Mouse (Mus musculus) kidney, adult 2 months (tissue): ENCODE measurements at regions not wholly inside any gene's neighbourhood (a gene's known extent, or its start where the extent isn't known, plus 50 kb on each side); places are given as distances from the start of the nearest gene placed in this dataset.

Experiments used
- DNase-seq: peaks from one replicate; pipeline ENCODE4 v3.0.0; 2021
- H3K27ac ChIP-seq: fragments of 200-500 bp; 2 replicates; pipeline ENCODE4 v1.5.1; 2012; ENCODE audit warnings: low read depth, low read length, control low read depth, inconsistent platforms; ENCODE audit not compliant: insufficient read depth
- H3K27me3 ChIP-seq: fragments of 200-500 bp; replicated peaks from 2 replicates; pipeline ENCODE4 v1.6.1; 2012; ENCODE audit warnings: mild to moderate bottlenecking, moderate library complexity, low read length, inconsistent platforms; ENCODE audit not compliant: control insufficient read depth, insufficient read depth
- H3K36me3 ChIP-seq: fragments of 200-500 bp; 2 replicates; pipeline ENCODE4 v1.6.1; 2012; ENCODE audit warnings: mild to moderate bottlenecking, moderate library complexity, low read length, inconsistent platforms; ENCODE audit not compliant: control insufficient read depth, insufficient read depth
- H3K4me1 ChIP-seq: fragments of 200-500 bp; 2 replicates; pipeline ENCODE4 v1.6.1; 2011; ENCODE audit warnings: low read length; ENCODE audit not compliant: control insufficient read depth, insufficient read depth
- H3K4me3 ChIP-seq: fragments of 200-500 bp; 2 replicates; pipeline ENCODE4 v1.5.1; 2011; ENCODE audit warnings: mild to moderate bottlenecking, low read depth, low read length, control low read depth; ENCODE audit not compliant: insufficient read depth
- CTCF ChIP-seq: fragments of 200-500 bp; conservative IDR thresholded peaks from 2 replicates; pipeline ENCODE4 v1.5.1; 2011; ENCODE audit warnings: low read depth, mild to moderate bottlenecking, control low read depth, low read length, moderate library complexity, mixed read lengths; ENCODE audit not compliant: insufficient read depth, insufficient read length
- POLR2A ChIP-seq: fragments of 200-500 bp; IDR thresholded peaks from one replicate; pipeline ENCODE4 v1.6.1; 2011; ENCODE audit warnings: low read depth, low read length, control low read depth
- WGBS: fragments of 180-500 bp; shearing (Covaris S2); methylation state at CpG from one replicate; pipeline ENCODE4 v1.1.7; 2018; 5-methylcytosine and 5-hydroxymethylcytosine counted together

DNA sequence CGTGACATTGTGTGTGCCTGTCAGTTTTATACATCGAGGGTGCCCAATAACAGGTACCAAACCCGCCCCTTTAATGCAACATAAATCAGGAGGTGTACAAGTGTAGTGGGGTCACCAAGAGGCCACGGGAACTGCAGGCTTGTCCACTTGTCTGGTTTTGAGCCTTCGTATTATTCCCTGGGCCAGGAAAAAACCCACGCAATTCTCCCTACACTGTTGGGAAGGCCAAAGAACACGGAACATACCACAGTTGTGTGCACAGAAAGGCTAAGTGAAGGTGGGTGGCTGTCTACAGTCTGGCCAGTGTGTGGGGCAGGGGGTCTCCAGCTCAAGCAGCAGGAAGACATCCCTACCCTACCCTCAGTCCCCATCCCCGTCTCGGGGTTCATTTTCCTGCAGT lies 74.0 kb upstream of the Maml3 start:
- WGBS: 67% methylated on average over 9 of the region's 9 CpGs
- Histone ChIP-seq H3K27me3 (no peaks in the 10 kb centered on the region), H3K4me1 (no peaks in the 10 kb centered on the region), H3K27ac (no peak overlapping the region), H3K4me3 (no peak overlapping the region), H3K36me3 (no peaks in the 10 kb centered on the region)
- no peak for DNase-seq
- no peak for TF ChIP-seq CTCF
- TF ChIP-seq POLR2A: no peak

DNA sequence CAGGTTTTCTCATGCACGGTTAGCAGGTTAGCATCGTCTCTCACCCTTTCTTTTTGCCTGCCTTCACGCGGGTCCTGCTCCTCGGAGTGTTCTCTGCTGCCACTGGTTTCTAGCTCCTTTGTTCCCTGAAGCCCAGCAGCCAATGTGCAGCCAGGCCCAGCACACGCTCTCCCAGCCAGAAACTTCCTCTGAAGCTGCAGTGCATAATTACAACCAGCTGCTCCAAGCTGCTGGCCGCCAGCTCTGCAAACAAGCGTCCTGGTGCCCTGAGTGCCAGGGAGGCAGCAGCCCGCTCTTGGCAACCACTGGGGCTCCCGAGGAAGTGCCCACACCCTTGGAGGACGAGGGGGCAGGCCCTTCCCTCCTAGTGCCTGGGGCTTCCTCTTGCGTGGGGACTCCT lies 74.8 kb upstream of the Maml3 start:
- Histone ChIP-seq H3K4me3 (no peak overlapping the region), H3K27me3 (no peaks in the 10 kb centered on the region), H3K36me3 (no peaks in the 10 kb centered on the region), H3K4me1 (no peaks in the 10 kb centered on the region), H3K27ac (0 out of 2 replicates have a peak overlapping the region, but pooled peaks have one; percentile 67)
- 4% methylated on average over 12 of the region's 12 CpGs for WGBS
- no peak for TF ChIP-seq CTCF
- TF ChIP-seq POLR2A: no peak
- peak; percentile 57 for DNase-seq

DNA sequence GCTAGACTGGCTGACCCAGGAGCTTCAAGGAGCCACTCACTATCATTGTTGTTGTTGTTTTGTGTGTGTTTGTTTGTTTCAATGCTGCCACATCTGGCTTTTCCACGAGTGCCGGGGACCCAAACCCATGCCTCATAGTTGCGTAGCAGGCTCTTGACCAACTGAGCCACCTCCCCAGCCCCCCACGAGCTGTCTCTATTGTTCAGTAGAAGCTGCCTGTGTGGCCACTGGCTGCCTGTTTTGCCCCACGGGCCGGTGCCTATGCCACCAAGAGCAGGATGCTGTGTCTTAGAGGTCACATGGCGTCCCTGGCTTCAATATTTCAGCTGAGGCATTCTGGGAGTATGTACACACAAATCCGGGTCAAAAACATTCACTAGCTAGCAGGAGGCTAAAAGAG lies 75.4 kb upstream of the Maml3 start:
- 46% methylated on average over 8 of the region's 8 CpGs for WGBS
- DNase-seq: no peak
- no peak overlapping the region for H3K4me3 ChIP-seq
- TF ChIP-seq CTCF (no peak), POLR2A (no peak)
- peak overlapping the region; percentile 67 for H3K27ac ChIP-seq
- no peaks in the 10 kb centered on the region for H3K27me3 ChIP-seq
- no peaks in the 10 kb centered on the region for H3K4me1 ChIP-seq
- H3K36me3 ChIP-seq: no peaks in the 10 kb centered on the region

DNA sequence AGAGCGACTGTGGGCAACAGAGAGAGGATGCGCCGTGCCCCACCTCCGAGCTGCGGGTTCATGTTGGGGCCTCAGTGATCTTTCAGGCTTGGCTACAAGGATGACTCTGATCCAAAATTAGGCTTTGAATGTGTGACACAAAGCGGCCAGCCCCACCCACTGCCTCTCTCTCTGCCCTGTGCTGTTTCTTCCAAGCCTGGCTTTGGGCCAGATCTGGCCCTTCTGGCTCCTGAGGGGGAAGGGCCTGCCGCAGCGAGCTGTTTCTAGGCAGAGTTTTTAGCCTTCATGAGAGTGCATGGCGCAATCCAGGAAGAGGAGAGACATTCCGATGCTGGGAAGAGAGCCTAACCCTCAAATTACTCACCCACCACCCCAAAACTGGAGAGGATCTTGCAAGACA lies 75.9 kb upstream of the Maml3 start:
- DNase-seq: peak; percentile 85
- peak overlapping the region; percentile 67; the same call in 1 of the 2 replicates for H3K27ac ChIP-seq
- no peak overlapping the region for H3K4me3 ChIP-seq
- 42% methylated on average over 10 of the region's 10 CpGs for WGBS
- no peaks in the 10 kb centered on the region for H3K4me1 ChIP-seq
- H3K27me3 ChIP-seq: no peaks in the 10 kb centered on the region
- TF ChIP-seq POLR2A (no peak), CTCF (no peak)
- no peaks in the 10 kb centered on the region for H3K36me3 ChIP-seq

DNA sequence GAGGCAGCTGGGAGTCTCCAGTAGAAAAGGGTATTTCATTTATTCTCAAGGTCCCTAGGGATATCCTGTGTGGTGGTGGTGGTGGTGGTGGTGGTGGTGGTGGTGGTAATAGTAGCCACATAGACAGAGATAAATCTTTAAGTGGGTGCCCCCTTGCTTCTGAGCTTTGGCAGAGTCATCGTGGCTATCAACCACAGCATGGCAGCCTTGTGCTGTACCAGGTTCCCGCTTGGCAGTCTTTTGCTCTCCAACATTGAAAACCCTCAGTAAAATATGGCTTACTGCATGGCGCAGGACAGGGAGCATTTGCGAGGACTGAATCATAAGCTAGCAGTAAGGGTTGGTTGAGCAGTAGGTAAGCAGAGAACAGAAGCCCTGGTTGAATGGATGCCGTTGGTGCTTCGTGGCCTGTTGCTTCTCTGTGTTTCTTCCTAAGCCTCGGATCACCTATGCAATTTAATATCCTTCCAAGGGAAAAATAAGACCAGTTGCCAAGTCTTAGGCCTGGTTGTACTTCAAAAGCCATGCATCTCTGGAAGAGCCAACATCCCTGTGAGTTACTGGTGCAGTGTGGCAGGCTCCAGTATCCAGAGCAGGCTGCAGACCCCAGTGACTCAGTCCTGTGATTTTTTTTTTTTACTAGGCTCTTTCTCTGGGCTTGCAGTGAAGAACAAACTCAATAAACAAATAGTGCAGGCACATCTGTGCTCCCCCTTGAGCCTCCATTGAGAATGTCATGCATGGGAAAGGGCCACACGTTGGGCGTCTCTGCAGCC lies 76.6 kb upstream of the Maml3 start:
- no peaks in the 10 kb centered on the region for H3K27me3 ChIP-seq
- no peaks in the 10 kb centered on the region for H3K4me1 ChIP-seq
- TF ChIP-seq CTCF: no peak
- TF ChIP-seq POLR2A: no peak
- no peak overlapping the region for H3K4me3 ChIP-seq
- H3K27ac ChIP-seq: no peak overlapping the region
- no peak for DNase-seq
- WGBS: 96% methylated on average over 9 of the region's 9 CpGs
- no peaks in the 10 kb centered on the region for H3K36me3 ChIP-seq

DNA sequence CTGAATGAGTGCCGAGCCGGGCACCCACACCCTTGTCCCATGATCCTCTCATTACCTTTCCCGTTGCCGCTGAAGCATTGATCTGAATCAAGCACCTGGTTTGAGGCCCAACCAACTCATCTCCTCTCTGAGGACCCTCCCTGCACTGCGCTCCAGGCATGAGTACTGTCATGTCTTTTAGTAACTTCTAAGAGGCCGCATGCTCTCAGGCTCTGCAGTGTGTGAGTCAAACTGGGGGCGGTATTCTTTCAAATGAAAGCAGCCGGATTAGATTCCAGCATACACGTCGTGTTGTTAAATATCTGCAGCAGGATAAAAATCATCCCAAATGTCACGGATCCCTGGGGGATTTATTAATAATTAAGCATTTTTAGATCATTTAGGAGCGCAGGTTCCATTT lies 79.4 kb upstream of the Maml3 start:
- no peak overlapping the region for H3K4me3 ChIP-seq
- H3K36me3 ChIP-seq: no peaks in the 10 kb centered on the region
- no peak for TF ChIP-seq CTCF
- TF ChIP-seq POLR2A: no peak
- 84% methylated on average over 12 of the region's 12 CpGs for WGBS
- DNase-seq: no peak
- H3K27me3 ChIP-seq: no peaks in the 10 kb centered on the region
- no peaks in the 10 kb centered on the region for H3K4me1 ChIP-seq
- no peak overlapping the region for H3K27ac ChIP-seq

DNA sequence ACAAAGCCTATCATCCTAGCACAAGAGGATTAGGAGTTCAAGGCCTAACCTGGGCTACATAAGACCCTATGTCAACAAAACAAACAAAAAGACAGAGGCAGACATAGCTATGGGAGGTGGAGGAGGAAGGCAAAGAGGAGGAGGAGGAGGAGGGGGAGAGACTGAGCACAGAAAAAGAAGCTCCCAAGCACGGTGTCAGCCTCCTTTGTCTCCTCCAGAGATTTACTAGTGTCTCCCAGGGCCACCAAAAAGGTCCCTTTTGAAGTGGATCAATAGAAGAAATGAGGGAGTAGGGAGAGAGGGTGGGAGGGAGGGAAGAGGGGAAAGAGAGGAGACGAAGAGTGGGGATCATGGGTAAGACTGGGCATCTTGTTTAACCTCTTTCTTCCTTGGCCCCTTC lies 80.5 kb upstream of the Maml3 start:
- TF ChIP-seq CTCF (no peak), POLR2A (no peak)
- Histone ChIP-seq H3K27me3 (no peaks in the 10 kb centered on the region), H3K36me3 (no peaks in the 10 kb centered on the region), H3K4me1 (no peaks in the 10 kb centered on the region), H3K27ac (no peak overlapping the region), H3K4me3 (no peak overlapping the region)
- no peak for DNase-seq
- WGBS: 63% methylated on average over 2 of the region's 2 CpGs
